Mouse (Mus musculus) liver, adult 2 months (tissue): ENCODE data around the gene Mus81.

Source experiments
- CTCF ChIP-seq: fragments of 200-500 bp; IDR thresholded peaks from 2 replicates; pipeline ENCODE4 v1.5.1; 2011; ENCODE audit warnings: low read depth, low read length, control low read depth
- POLR2A ChIP-seq: fragments of 200-500 bp; IDR thresholded peaks from 2 replicates; pipeline ENCODE4 v1.6.1; 2011; ENCODE audit warnings: low read length, control low read depth; ENCODE audit not compliant: insufficient read depth; ENCODE audit errors: extremely low read depth

GRCm38 (mm10) chr19:5466916-5467500 lies 21.2 kb downstream of the Mus81 start:
- TF ChIP-seq CTCF (no peak), POLR2A (no peak)
